Mouse (Mus musculus) liver, embryonic 14.5 days (tissue): ENCODE data around the gene Tcl1b5. TPM values are rescaled to one million over a fixed set of nuclear protein-coding genes. Genes with fewer than 3 reads are reported as not detected.
"Not testable (repeated sequence)": the region's sequence is repeated elsewhere in the genome, so short reads cannot be mapped to it uniquely, and the experiment has no call there.

Source experiments
- ATAC-seq: fragments of 200-750 bp; cut with Nextera tagmentation; 2 replicates; pipeline ENCODE4 v1.8.0; 2017; ENCODE audit warnings: moderate number of reproducible peaks, mild to moderate bottlenecking, moderate library complexity; ENCODE audit not compliant: insufficient read depth
- DNase-seq, 3 experiments: peaks; one replicate each; pipeline ENCODE4 v3.0.0-alpha.2; 2012 to 2013; ENCODE audit warnings: low read depth in 3 of 3, low spot score in 3 of 3
- H3K27ac ChIP-seq: fragments of 300-500 bp; sonication (generic); 2 replicates; pipeline ENCODE4 v1.5.1; 2014; ENCODE audit warnings: moderate library complexity, mild to moderate bottlenecking, control low read depth, inconsistent platforms
- H3K27me3 ChIP-seq: fragments of 300-500 bp; sonication (generic); 2 replicates; pipeline ENCODE4 v1.6.1; 2014; ENCODE audit warnings: mild to moderate bottlenecking, low read length, moderate library complexity; ENCODE audit not compliant: control insufficient read depth, insufficient read depth
- H3K36me3 ChIP-seq: fragments of 300-500 bp; sonication (generic); replicated peaks from 2 replicates; pipeline ENCODE4 v1.6.1; 2014; ENCODE audit warnings: low read depth; ENCODE audit not compliant: control insufficient read depth, insufficient read depth
- H3K4me1 ChIP-seq, 2 experiments: fragments of 200-500 bp in 1 of 2; fragments of 300-500 bp in 1 of 2; sonication (generic) in 1 of 2; replicated peaks; 2 replicates each; pipeline ENCODE4 v1.6.1; 2012 to 2014; ENCODE audit warnings: antibody characterized with exemption in 1 of 2, inconsistent platforms in 1 of 2, low read length in 1 of 2; ENCODE audit not compliant: control insufficient read depth in 2 of 2, insufficient read depth in 2 of 2
- H3K4me2 ChIP-seq: fragments of 300-500 bp; sonication (generic); 2 replicates; pipeline ENCODE4 v1.6.1; 2014; ENCODE audit warnings: low read depth, mild to moderate bottlenecking, control low read depth, moderate library complexity
- H3K4me3 ChIP-seq, 2 experiments: fragments of 200-500 bp in 1 of 2; fragments of 300-500 bp in 1 of 2; sonication (generic) in 1 of 2; 2 replicates each; pipeline ENCODE4 v1.5.1; 2012 to 2014; ENCODE audit warnings: low read depth in 2 of 2, low read length in 2 of 2, mild to moderate bottlenecking in 2 of 2, control low read depth in 1 of 2, inconsistent platforms in 1 of 2, moderate library complexity in 1 of 2; ENCODE audit not compliant: insufficient read depth in 1 of 2
- H3K9ac ChIP-seq: fragments of 300-500 bp; sonication (generic); replicated peaks from 2 replicates; pipeline ENCODE4 v1.6.1; 2014; ENCODE audit warnings: mild to moderate bottlenecking, control low read depth, moderate library complexity
- H3K9me3 ChIP-seq: fragments of 300-500 bp; sonication (generic); 2 replicates; pipeline ENCODE4 v1.6.1; 2016; ENCODE audit warnings: low read length, mixed read lengths; ENCODE audit not compliant: control insufficient read depth
- CTCF ChIP-seq: IDR thresholded peaks from 2 replicates; pipeline ENCODE4 v1.5.1; 2016; ENCODE audit warnings: antibody characterized with exemption, low read depth, control low read depth
- EP300 ChIP-seq: IDR thresholded peaks from 2 replicates; pipeline ENCODE4 v1.6.1; 2016; ENCODE audit warnings: antibody characterized with exemption, low read depth
- WGBS: fragments of 180-500 bp; shearing (Covaris S2); extraction: QIAGEN DNeasy Blood & Tissue Kit; methylation state at CpG from one replicate; pipeline ENCODE4 v1.1.7; 2014; ENCODE audit not compliant: insufficient replicate concordance; 5-methylcytosine and 5-hydroxymethylcytosine counted together
- polyA plus RNA-seq, 2 experiments: library from polyadenylated mRNA; depleted of rRNA in 1 of 2; stranded (reverse) in 1 of 2; unstranded in 1 of 2; fragments of >200 nt; fragmentation: Nextera tagmentation in 1 of 2; extraction: Ambion mirVana in 1 of 2; gene quantifications; 2 replicates each; pipeline versions ENCODE4 v1.2.1 to v1.2.3; 2012 to 2014

Tcl1b5 gene
- polyA plus RNA-seq (2012; rRNA removed) = not detected in 2 replicates
- not detected in 2 replicates for polyA plus RNA-seq (2014; fragmentation: Nextera tagmentation; extraction: Ambion mirVana)

DNA sequence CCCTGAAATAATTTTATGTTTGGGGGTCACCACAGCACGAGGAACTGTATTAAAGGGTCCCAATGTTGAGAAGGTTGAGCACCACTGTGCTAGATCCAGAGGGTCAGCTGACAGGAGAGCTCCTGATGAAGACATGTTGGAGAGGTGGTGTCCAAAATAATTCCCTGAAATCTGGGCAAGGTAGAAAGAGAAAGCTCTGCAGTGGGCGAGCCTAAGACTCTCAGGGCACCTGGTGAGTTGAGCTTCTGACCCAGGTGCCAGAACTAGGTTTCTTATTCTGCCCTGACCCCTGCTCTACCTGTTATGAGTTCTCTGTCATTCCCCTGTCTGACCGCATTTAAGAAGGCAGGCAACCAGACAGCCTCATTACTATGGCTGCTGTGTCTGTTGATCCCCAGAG, at the start of gene Tcl1b5:
Gene Tcl1b5, plus strand, starts transcription at position 301 of the 400 bp plus-strand sequence.
- not testable (repeated sequence) for ATAC-seq, H3K36me3 ChIP-seq, H3K27me3 ChIP-seq, H3K27ac ChIP-seq, DNase-seq, H3K4me1 ChIP-seq, H3K9ac ChIP-seq, H3K9me3 ChIP-seq, H3K4me3 ChIP-seq, H3K4me2 ChIP-seq
- 34% methylated on average over 3 of the region's 3 CpGs for WGBS

DNA sequence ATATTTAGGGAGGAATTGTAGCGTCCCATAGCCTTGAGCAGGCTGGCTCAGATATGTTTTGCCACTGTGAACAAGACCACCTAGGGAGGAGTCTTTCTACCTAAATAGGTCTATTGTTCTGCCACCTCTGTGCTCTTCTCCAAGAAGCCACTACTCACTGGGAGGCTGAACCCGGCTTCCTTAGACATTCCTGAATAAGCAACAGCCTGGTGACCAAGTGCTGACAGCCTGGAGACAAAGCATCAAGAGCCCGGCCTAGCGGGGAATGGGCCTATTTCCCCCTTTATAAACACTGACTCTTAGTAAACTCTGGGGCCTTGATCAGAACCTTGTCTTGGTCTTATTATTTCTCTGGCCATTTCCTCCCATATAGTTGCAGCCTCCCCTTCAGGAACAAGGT, 49.6 kb upstream of the Tcl1b5 start:
- no peaks in the 10 kb centered on the region for H3K27me3 ChIP-seq
- WGBS = 51% methylated on average over 4 of the region's 4 CpGs
- H3K9me3 ChIP-seq = no peaks in the 10 kb centered on the region
- no peaks in the 10 kb centered on the region for H3K36me3 ChIP-seq
- TF ChIP-seq EP300 = no peak
- no peak for TF ChIP-seq CTCF
- H3K4me3 ChIP-seq = no peak overlapping the region
- H3K4me1 ChIP-seq = no peaks in the 10 kb centered on the region
- DNase-seq = no peak
- no peak overlapping the region for H3K9ac ChIP-seq
- H3K4me2 ChIP-seq = no peak overlapping the region
- ATAC-seq = no peak
- H3K27ac ChIP-seq = no peak overlapping the region

DNA sequence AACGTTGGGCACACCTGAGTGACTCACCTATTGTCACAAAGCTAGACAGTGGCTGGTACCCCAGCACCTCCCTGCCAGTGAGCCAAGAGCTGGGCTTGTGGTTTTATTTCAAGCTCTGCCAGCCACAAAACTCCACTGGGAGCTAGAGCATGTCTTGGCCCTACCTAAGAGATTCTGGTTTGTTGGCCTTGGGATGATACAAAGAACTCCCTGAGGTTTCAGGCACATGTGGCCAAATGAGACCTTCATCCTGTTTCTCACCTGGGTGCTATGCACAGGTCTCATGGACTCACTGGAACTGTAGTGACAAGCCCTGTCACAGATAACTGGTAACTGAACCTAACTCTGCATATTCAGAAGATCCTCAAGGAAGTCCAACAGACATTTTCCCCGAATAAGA, 48.5 kb upstream of the Tcl1b5 start:
- no peak overlapping the region for H3K9ac ChIP-seq
- H3K4me2 ChIP-seq = no peak overlapping the region
- WGBS = 35% methylated on average over 2 of the region's 2 CpGs
- TF ChIP-seq EP300 (no peak), CTCF (no peak)
- H3K27ac ChIP-seq = no peak overlapping the region
- H3K36me3 ChIP-seq = no peaks in the 10 kb centered on the region
- no peaks in the 10 kb centered on the region for H3K9me3 ChIP-seq
- no peak overlapping the region for H3K4me3 ChIP-seq
- no peaks in the 10 kb centered on the region for H3K4me1 ChIP-seq
- H3K27me3 ChIP-seq = no peaks in the 10 kb centered on the region
- ATAC-seq = no peak
- no peak for DNase-seq

DNA sequence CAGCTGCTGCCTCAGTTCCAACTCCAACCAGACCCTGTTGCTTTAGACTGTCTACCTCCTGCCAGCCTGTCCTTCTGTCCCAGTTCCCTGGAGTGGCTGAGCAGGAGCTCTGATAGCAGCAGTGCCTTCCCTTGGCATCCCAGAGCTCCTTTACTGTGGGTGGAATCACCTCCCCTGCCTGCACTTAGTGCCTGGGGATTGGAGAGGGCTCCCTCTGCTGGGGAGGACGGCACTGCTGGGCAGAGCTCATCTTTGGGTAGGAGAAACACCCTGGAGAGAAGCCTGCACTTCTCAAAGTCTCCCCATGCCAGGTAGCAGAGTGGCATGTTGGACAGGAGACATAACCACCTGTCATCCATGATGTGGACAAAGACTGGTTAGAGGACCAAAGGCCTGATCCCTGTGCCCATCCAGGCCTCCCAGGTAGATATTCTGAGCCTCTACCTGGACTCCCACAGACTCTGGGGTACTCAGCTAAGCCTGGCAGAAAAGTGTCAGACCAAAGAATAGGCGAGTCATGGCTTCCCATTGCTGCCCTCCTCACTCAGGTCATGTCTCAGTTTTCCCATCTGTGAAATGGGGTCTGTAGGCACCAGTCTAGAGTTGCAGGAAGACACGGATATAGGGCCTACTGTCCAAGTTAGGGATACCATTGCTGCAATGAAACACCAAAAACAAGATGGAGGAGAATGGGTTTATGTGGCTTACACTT, 46.5 kb upstream of the Tcl1b5 start:
- H3K9ac ChIP-seq, H3K27ac ChIP-seq, ATAC-seq, H3K36me3 ChIP-seq, H3K27me3 ChIP-seq, DNase-seq, H3K9me3 ChIP-seq, H3K4me3 ChIP-seq, H3K4me1 ChIP-seq, H3K4me2 ChIP-seq: not testable (repeated sequence)
- 38% methylated on average over 3 of the region's 3 CpGs for WGBS
- peak; percentile 22; the same call in 1 of the 2 replicates for TF ChIP-seq CTCF

DNA sequence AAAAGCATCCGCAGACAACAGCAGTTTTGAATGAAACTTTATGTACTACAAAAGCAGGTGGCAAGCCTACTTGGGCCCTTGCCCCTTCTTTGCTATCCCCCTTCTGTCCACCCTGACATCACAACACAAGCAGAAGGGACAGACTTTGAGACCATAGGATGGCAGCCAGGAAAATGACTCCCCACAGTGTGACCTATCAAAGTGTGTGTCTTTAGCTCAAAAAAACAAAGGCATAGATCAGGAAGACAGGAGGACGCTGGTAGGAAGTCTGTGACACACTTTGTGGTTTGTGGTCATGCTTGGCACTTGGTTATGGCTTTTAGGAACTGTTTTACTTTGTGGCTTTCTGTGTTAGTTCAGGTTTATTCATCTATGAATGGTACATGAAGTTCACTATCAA, 42.0 kb upstream of the Tcl1b5 start:
- H3K4me2 ChIP-seq, H3K4me3 ChIP-seq, H3K9me3 ChIP-seq, H3K36me3 ChIP-seq, DNase-seq, H3K27ac ChIP-seq, ATAC-seq, H3K4me1 ChIP-seq, H3K27me3 ChIP-seq, H3K9ac ChIP-seq: not testable (repeated sequence)
- 18% methylated on average over 2 of the region's 2 CpGs for WGBS

DNA sequence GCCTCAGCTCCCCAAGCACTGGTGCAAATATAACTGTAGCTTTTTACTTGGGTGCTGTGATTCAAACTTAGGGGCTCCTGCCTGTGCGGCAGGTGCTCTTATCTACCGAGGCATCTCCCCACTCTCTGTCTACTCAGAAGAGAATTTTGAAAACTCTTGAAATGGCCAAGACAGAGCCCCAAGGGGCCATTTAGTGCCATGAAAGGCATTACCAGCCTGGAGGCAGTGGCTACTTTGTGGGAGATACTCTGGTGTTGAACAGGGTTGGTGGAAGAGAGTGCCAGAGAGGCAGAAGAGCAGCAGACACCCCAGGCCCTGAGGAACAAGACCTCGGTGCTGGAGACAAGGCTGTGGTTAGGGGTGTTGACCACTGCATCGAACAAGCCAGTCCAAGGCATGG, 41.3 kb upstream of the Tcl1b5 start:
- not testable (repeated sequence) for H3K4me2 ChIP-seq, H3K9ac ChIP-seq, H3K27ac ChIP-seq, DNase-seq, H3K36me3 ChIP-seq, H3K27me3 ChIP-seq, ATAC-seq, H3K4me1 ChIP-seq, H3K4me3 ChIP-seq, H3K9me3 ChIP-seq
- 35% methylated on average over 4 of the region's 4 CpGs for WGBS

DNA sequence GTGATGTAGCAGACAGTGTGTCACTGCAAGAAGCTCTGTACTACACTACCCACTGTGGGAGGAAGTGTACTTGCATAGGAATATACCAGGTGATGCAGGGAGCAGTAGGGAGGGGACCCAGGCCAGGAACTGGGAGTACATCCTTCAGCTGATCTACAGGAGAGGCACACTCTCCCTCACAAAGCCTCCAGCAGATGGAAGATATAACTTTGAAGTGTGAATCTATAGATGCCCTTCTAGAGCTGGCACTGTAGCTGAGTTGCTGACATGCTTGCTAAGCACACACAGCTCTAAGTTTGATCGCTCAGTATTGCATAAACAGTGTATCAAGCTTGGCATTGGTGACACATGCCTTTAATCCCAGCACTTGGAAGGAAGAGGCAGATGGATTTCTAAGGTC, 38.4 kb upstream of the Tcl1b5 start:
- H3K27me3 ChIP-seq, H3K9ac ChIP-seq, H3K4me1 ChIP-seq, ATAC-seq, H3K4me3 ChIP-seq, H3K9me3 ChIP-seq, H3K27ac ChIP-seq, H3K4me2 ChIP-seq, H3K36me3 ChIP-seq, DNase-seq: not testable (repeated sequence)
- 52% methylated on average over 1 of the region's 1 CpGs for WGBS
